Mouse (Mus musculus) forebrain, embryonic 15.5 days (tissue): ENCODE results near the gene Gm38392. TPM values are rescaled to one million over a fixed set of nuclear protein-coding genes. Genes with fewer than 3 reads are reported as not detected.
A peak's percentile ranks its signal among the peaks of the same experiment; 100 is the strongest.
"Not testable (repeated sequence)": the region's sequence is repeated elsewhere in the genome, so short reads cannot be mapped to it uniquely, and the experiment has no call there.

Experiments used
- ATAC-seq: fragments of 200-750 bp; cut with Nextera tagmentation; replicated peaks from 2 replicates; pipeline ENCODE4 v1.8.0; 2017; ENCODE audit warnings: mild to moderate bottlenecking, moderate TSS enrichment, moderate library complexity
- H3K27ac ChIP-seq: fragments of 300-500 bp; sonication (generic); replicated peaks from 2 replicates; pipeline ENCODE4 v1.5.1; 2015; ENCODE audit warnings: mild to moderate bottlenecking, inconsistent platforms
- H3K27me3 ChIP-seq: fragments of 300-500 bp; sonication (generic); 2 replicates; pipeline ENCODE4 v1.6.1; 2015; ENCODE audit warnings: inconsistent platforms
- H3K36me3 ChIP-seq: fragments of 300-500 bp; sonication (generic); 2 replicates; pipeline ENCODE4 v1.6.1; 2015; ENCODE audit warnings: mild to moderate bottlenecking, inconsistent platforms
- H3K4me1 ChIP-seq: fragments of 300-500 bp; sonication (generic); 2 replicates; pipeline ENCODE4 v1.6.1; 2015; ENCODE audit warnings: inconsistent platforms
- H3K4me2 ChIP-seq: fragments of 300-500 bp; sonication (generic); replicated peaks from 2 replicates; pipeline ENCODE4 v1.6.1; 2015; ENCODE audit warnings: mild to moderate bottlenecking, inconsistent platforms
- H3K4me3 ChIP-seq: fragments of 300-500 bp; sonication (generic); 2 replicates; pipeline ENCODE4 v1.5.1; 2015; ENCODE audit warnings: mild to moderate bottlenecking, inconsistent platforms
- H3K9ac ChIP-seq: fragments of 300-500 bp; sonication (generic); replicated peaks from 2 replicates; pipeline ENCODE4 v1.6.1; 2015; ENCODE audit warnings: mild to moderate bottlenecking, inconsistent platforms
- H3K9me3 ChIP-seq: fragments of 300-500 bp; sonication (generic); 2 replicates; pipeline ENCODE4 v1.6.1; 2016; ENCODE audit warnings: inconsistent platforms
- WGBS: fragments of 180-500 bp; shearing (Covaris S2); methylation state at CpG from one replicate; pipeline ENCODE4 v1.1.7; 2015; ENCODE audit warnings: mixed read lengths; 5-methylcytosine and 5-hydroxymethylcytosine counted together
- polyA plus RNA-seq: library from polyadenylated mRNA; unstranded; fragments of >200 nt; fragmentation: Nextera tagmentation; extraction: Ambion mirVana; gene quantifications from 2 replicates; pipeline ENCODE4 v1.2.1, GENCODE M21; 2015

The Gm38392 gene
- polyA plus RNA-seq, 1 experiment from 2014 or later, result not detected

GRCm38 (mm10) chr3:88274002-88274401 is 13.0 kb downstream of the Gm38392 start:
- no peak overlapping the region for H3K4me3 ChIP-seq
- no peak for ATAC-seq

GRCm38 (mm10) chr3:88271859-88272258 is 15.2 kb downstream of the Gm38392 start:
- no peaks in the 10 kb centered on the region for H3K36me3 ChIP-seq
- no peak overlapping the region for H3K4me3 ChIP-seq
- no peaks in the 10 kb centered on the region for H3K4me1 ChIP-seq
- H3K27ac ChIP-seq, result no peak overlapping the region
- WGBS, result 94% methylated on average over 3 of the region's 3 CpGs
- no peak overlapping the region for H3K4me2 ChIP-seq
- H3K27me3 ChIP-seq, result no peaks in the 10 kb centered on the region
- H3K9me3 ChIP-seq, result no peaks in the 10 kb centered on the region
- no peak overlapping the region for H3K9ac ChIP-seq
- ATAC-seq, result no peak

More at GRCm38 (mm10) chr3:88274002-88274401, 13.0 kb downstream of the Gm38392 start:
- Histone ChIP-seq H3K27me3 (no peaks in the 10 kb centered on the region), H3K9ac (no peak overlapping the region), H3K9me3 (no peaks in the 10 kb centered on the region), H3K27ac (no peak overlapping the region), H3K36me3 (no peaks in the 10 kb centered on the region), H3K4me1 (no peaks in the 10 kb centered on the region), H3K4me2 (no peak overlapping the region)
- WGBS, result 91% methylated on average over 4 of the region's 4 CpGs

GRCm38 (mm10) chr3:88271298-88271697 is 15.7 kb downstream of the Gm38392 start:
- H3K4me2 ChIP-seq, H3K27me3 ChIP-seq, H3K9ac ChIP-seq, H3K27ac ChIP-seq, H3K9me3 ChIP-seq, H3K4me3 ChIP-seq, H3K4me1 ChIP-seq, H3K36me3 ChIP-seq, ATAC-seq: not testable (repeated sequence)
- 96% methylated on average over 2 of the region's 2 CpGs for WGBS

GRCm38 (mm10) chr3:88268991-88269390 is 18.0 kb downstream of the Gm38392 start:
- no peak overlapping the region for H3K4me3 ChIP-seq
- WGBS, result 84% methylated on average over 5 of the region's 5 CpGs
- H3K36me3 ChIP-seq, result no peaks in the 10 kb centered on the region
- H3K9ac ChIP-seq, result no peak overlapping the region
- H3K27ac ChIP-seq, result no peak overlapping the region
- no peak overlapping the region for H3K4me2 ChIP-seq
- H3K9me3 ChIP-seq, result no peaks in the 10 kb centered on the region
- no peak for ATAC-seq
- H3K27me3 ChIP-seq, result no peaks in the 10 kb centered on the region
- H3K4me1 ChIP-seq, result no peaks in the 10 kb centered on the region

- not testable (repeated sequence) for H3K9ac ChIP-seq, ATAC-seq, H3K27ac ChIP-seq, H3K4me1 ChIP-seq, H3K27me3 ChIP-seq, H3K36me3 ChIP-seq, H3K4me3 ChIP-seq, H3K4me2 ChIP-seq, H3K9me3 ChIP-seq
- WGBS, result 89% methylated on average over 6 of the region's 6 CpGs
Measured at GRCm38 (mm10) chr3:88268014-88268413, 19.0 kb downstream of the Gm38392 start.

- no peak for ATAC-seq
- no peaks in the 10 kb centered on the region for H3K36me3 ChIP-seq
- no peak overlapping the region for H3K9ac ChIP-seq
- no peaks in the 10 kb centered on the region for H3K4me1 ChIP-seq
- no peaks in the 10 kb centered on the region for H3K27me3 ChIP-seq
- H3K9me3 ChIP-seq, result no peaks in the 10 kb centered on the region
- H3K4me3 ChIP-seq, result no peak overlapping the region
- H3K4me2 ChIP-seq, result no peak overlapping the region
- no peak overlapping the region for H3K27ac ChIP-seq
- 82% methylated on average over 3 of the region's 3 CpGs for WGBS
Measured at GRCm38 (mm10) chr3:88262346-88262745, 24.7 kb downstream of the Gm38392 start.

- WGBS, result 86% methylated on average over 7 of the region's 7 CpGs
- Histone ChIP-seq H3K27me3 (peaks cover 17% of the 10 kb centered on the region; the same call in 1 of the 2 replicates), H3K36me3 (no peaks in the 10 kb centered on the region), H3K9ac (no peak overlapping the region), H3K4me1 (peaks cover 6% of the 10 kb centered on the region), H3K4me3 (no peak overlapping the region), H3K27ac (no peak overlapping the region), H3K9me3 (no peaks in the 10 kb centered on the region), H3K4me2 (no peak overlapping the region)
- ATAC-seq, result no peak
Measured at GRCm38 (mm10) chr3:88256382-88256781, 30.6 kb downstream of the Gm38392 start.

GRCm38 (mm10) chr3:88255950-88256349 is 31.1 kb downstream of the Gm38392 start:
- H3K27ac ChIP-seq, result no peak overlapping the region
- 69% methylated on average over 6 of the region's 6 CpGs for WGBS
- H3K9ac ChIP-seq, result no peak overlapping the region
- H3K36me3 ChIP-seq, result no peaks in the 10 kb centered on the region
- H3K4me3 ChIP-seq, result no peak overlapping the region
- 0 out of 2 replicates have a peak, but pooled peaks have one; percentile 23 for ATAC-seq
- peaks cover 17% of the 10 kb centered on the region; the same call in 1 of the 2 replicates for H3K27me3 ChIP-seq
- H3K4me1 ChIP-seq, result peaks cover 6% of the 10 kb centered on the region
- no peaks in the 10 kb centered on the region for H3K9me3 ChIP-seq
- no peak overlapping the region for H3K4me2 ChIP-seq

- Histone ChIP-seq H3K4me3 (peak within 1 kb of the TSS; percentile 35), H3K27me3 (peaks cover 17% of the 10 kb centered on the region; the same call in 1 of the 2 replicates), H3K9ac (peak within 1 kb of the TSS; percentile 35), H3K4me1 (peaks cover 6% of the 10 kb centered on the region), H3K27ac (no peak within 1 kb of the TSS), H3K4me2 (peak within 1 kb of the TSS; percentile 59), H3K9me3 (no peaks in the 10 kb centered on the region), H3K36me3 (no peaks in the 10 kb centered on the region)
- no peak for ATAC-seq
- WGBS, result 2% methylated on average over 32 of the region's 34 CpGs
Measured at GRCm38 (mm10) chr3:88254268-88254926, 32.6 kb downstream of the Gm38392 start, which contains the start of gene Rhbg. Rhbg (minus strand) TSS chr3:88254709.

GRCm38 (mm10) chr3:88252739-88253138 is 34.3 kb downstream of the Gm38392 start:
- 80% methylated on average over 6 of the region's 6 CpGs for WGBS
- no peak overlapping the region for H3K9ac ChIP-seq

GRCm38 (mm10) chr3:88248406-88248805 is 38.6 kb downstream of the Gm38392 start:
- WGBS, result 52% methylated on average over 11 of the region's 11 CpGs
- Histone ChIP-seq H3K9me3 (no peaks in the 10 kb centered on the region), H3K4me2 (no peak overlapping the region), H3K4me1 (peaks cover 1% of the 10 kb centered on the region; the same call in 1 of the 2 replicates), H3K36me3 (no peaks in the 10 kb centered on the region), H3K27ac (no peak overlapping the region), H3K27me3 (peaks cover 3% of the 10 kb centered on the region; the same call in 1 of the 2 replicates), H3K4me3 (no peak overlapping the region), H3K9ac (no peak overlapping the region)
- ATAC-seq, result no peak

More at GRCm38 (mm10) chr3:88252739-88253138, 34.3 kb downstream of the Gm38392 start:
- Histone ChIP-seq H3K4me1 (peaks cover 6% of the 10 kb centered on the region), H3K4me2 (no peak overlapping the region), H3K27ac (no peak overlapping the region), H3K4me3 (no peak overlapping the region), H3K9me3 (no peaks in the 10 kb centered on the region), H3K27me3 (peaks cover 17% of the 10 kb centered on the region; the same call in 1 of the 2 replicates), H3K36me3 (no peaks in the 10 kb centered on the region)
- ATAC-seq, result no peak

GRCm38 (mm10) chr3:88247666-88248065 is 39.3 kb downstream of the Gm38392 start:
- 78% methylated on average over 9 of the region's 9 CpGs for whole genome bisulfite sequencing
- Histone ChIP-seq H3K27ac (no peak overlapping the region), H3K4me2 (no peak overlapping the region), H3K9ac (no peak overlapping the region), H3K4me1 (peaks cover 9% of the 10 kb centered on the region), H3K4me3 (no peak overlapping the region), H3K9me3 (no peaks in the 10 kb centered on the region), H3K27me3 (no peaks in the 10 kb centered on the region), H3K36me3 (no peaks in the 10 kb centered on the region)
- ATAC-seq, result no peak

GRCm38 (mm10) chr3:88245811-88246210 is 41.2 kb downstream of the Gm38392 start:
- ATAC-seq, result no peak
- H3K4me3 ChIP-seq, result no peak overlapping the region
- no peak overlapping the region for H3K9ac ChIP-seq
- no peak overlapping the region for H3K4me2 ChIP-seq
- WGBS, result 19% methylated on average over 13 of the region's 13 CpGs
- no peaks in the 10 kb centered on the region for H3K36me3 ChIP-seq
- no peaks in the 10 kb centered on the region for H3K27me3 ChIP-seq
- no peak overlapping the region for H3K27ac ChIP-seq
- H3K4me1 ChIP-seq, result peaks cover 27% of the 10 kb centered on the region
- no peaks in the 10 kb centered on the region for H3K9me3 ChIP-seq
